Mouse (Mus musculus) heart, adult 2 months (tissue): ENCODE measurements at regions not wholly inside any gene's neighbourhood (a gene's known extent, or its start where the extent isn't known, plus 50 kb on each side); places are given as distances from the start of the nearest gene placed in this dataset.

Source experiments
- DNase-seq, 2 experiments: peaks; one replicate each; pipeline ENCODE4 v3.0.0; 2021
- H3K27ac ChIP-seq: fragments of 200-600 bp; 2 replicates; pipeline ENCODE4 v1.8.1; 2022
- H3K27me3 ChIP-seq: fragments of 200-500 bp; 2 replicates; pipeline ENCODE4 v1.6.1; 2012; ENCODE audit warnings: mild to moderate bottlenecking, low read length, inconsistent platforms, mixed read lengths; ENCODE audit not compliant: control insufficient read depth, insufficient read depth
- H3K36me3 ChIP-seq: fragments of 200-500 bp; 2 replicates; pipeline ENCODE4 v1.6.1; 2012; ENCODE audit warnings: low read length, inconsistent platforms; ENCODE audit not compliant: control insufficient read depth, insufficient read depth
- H3K4me1 ChIP-seq: fragments of 200-500 bp; 2 replicates; pipeline ENCODE4 v1.6.1; 2011; ENCODE audit warnings: low read length; ENCODE audit not compliant: control insufficient read depth, insufficient read depth
- H3K4me3 ChIP-seq: fragments of 200-600 bp; 2 replicates; pipeline ENCODE4 v1.8.1; 2022
- H3K79me2 ChIP-seq: fragments of 200-500 bp; replicated peaks from 2 replicates; pipeline ENCODE4 v1.6.1; 2012; ENCODE audit warnings: mild to moderate bottlenecking, inconsistent platforms, low read length, moderate library complexity, mixed read lengths; ENCODE audit not compliant: control insufficient read depth, insufficient read depth
- H3K9ac ChIP-seq: fragments of 200-500 bp; 2 replicates; pipeline ENCODE4 v1.6.1; 2012; ENCODE audit warnings: low read depth, mild to moderate bottlenecking, control low read depth, inconsistent platforms, low read length, mixed read lengths
- CTCF ChIP-seq: fragments of 200-600 bp; IDR thresholded peaks from 2 replicates; pipeline ENCODE4 v1.8.1; 2022; ENCODE audit warnings: antibody characterized with exemption, mild to moderate bottlenecking, moderate library complexity
- EP300 ChIP-seq: fragments of 200-500 bp; IDR thresholded peaks from 2 replicates; pipeline ENCODE4 v1.6.1; 2011; ENCODE audit warnings: low read depth, low read length, control low read depth; ENCODE audit not compliant: insufficient read depth
- POLR2A ChIP-seq: fragments of 200-500 bp; IDR thresholded peaks from 2 replicates; pipeline ENCODE4 v1.6.1; 2011; ENCODE audit warnings: mild to moderate bottlenecking, low read depth, low read length, control low read depth; ENCODE audit not compliant: insufficient read depth
- WGBS: fragments of 180-500 bp; shearing (Covaris S2); methylation state at CpG from one replicate; pipeline ENCODE4 v1.1.7; 2018; 5-methylcytosine and 5-hydroxymethylcytosine counted together
- intact Hi-C: fragments of 180-260 bp; cut with DNase I; formaldehyde crosslinking; loops from one replicate; pipeline ENCODE4 v1.15.1; 2025

- TF ChIP-seq POLR2A, result no peak
- no peak for TF ChIP-seq CTCF
- 86% methylated on average over 8 of the region's 8 CpGs for WGBS
Observed at GRCm38 (mm10) chr16:52601068-52601829, 147.4 kb upstream of the Alcam start.

DNA sequence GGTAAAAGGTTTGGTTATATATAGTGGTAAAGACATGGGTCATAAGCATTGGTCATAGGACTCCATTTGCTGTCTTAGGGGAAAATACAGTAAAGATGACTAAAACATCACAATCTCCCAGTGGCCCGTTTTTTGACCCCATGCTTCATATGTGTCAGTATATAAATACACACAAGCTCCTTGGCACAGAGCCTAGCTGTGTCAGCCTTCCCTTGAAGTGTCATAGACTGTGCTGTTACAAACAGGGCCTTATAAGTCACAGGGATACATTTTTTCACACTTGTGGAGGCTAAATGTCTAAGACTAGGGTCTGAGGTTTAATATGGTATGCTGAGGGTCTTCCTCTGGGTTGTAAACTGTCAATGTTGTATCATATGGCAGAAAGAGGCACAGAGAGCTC is 144.4 kb upstream of the Alcam start:
- H3K27me3 ChIP-seq, result no peaks in the 10 kb centered on the region
- H3K79me2 ChIP-seq, result no peaks in the 10 kb centered on the region
- DNase-seq, result no peak
- H3K4me1 ChIP-seq, result no peaks in the 10 kb centered on the region
- intact Hi-C loops, result no loop called here
- no peaks in the 10 kb centered on the region for H3K36me3 ChIP-seq
- H3K27ac ChIP-seq, result no peak overlapping the region
- WGBS, result 26% methylated on average over 1 of the region's 1 CpGs
- TF ChIP-seq EP300 (no peak), POLR2A (no peak), CTCF (no peak)
- H3K9ac ChIP-seq, result no peak overlapping the region
- no peak overlapping the region for H3K4me3 ChIP-seq

More at GRCm38 (mm10) chr16:52601068-52601829, 147.4 kb upstream of the Alcam start:
- no peaks in the 10 kb centered on the region for H3K27me3 ChIP-seq
- H3K9ac ChIP-seq, result no peak overlapping the region
- no peak overlapping the region for H3K27ac ChIP-seq
- DNase-seq, result no peak
- H3K36me3 ChIP-seq, result no peaks in the 10 kb centered on the region
- intact Hi-C loops, result no loop called here
- no peaks in the 10 kb centered on the region for H3K4me1 ChIP-seq
- H3K79me2 ChIP-seq, result no peaks in the 10 kb centered on the region
- no peak overlapping the region for H3K4me3 ChIP-seq

GRCm38 (mm10) chr16:52597181-52597580 is 143.3 kb upstream of the Alcam start:
- TF ChIP-seq CTCF (no peak), POLR2A (no peak), EP300 (no peak)
- no peaks in the 10 kb centered on the region for H3K79me2 ChIP-seq
- no peaks in the 10 kb centered on the region for H3K36me3 ChIP-seq
- intact Hi-C loops, result no loop called here
- WGBS, result 73% methylated on average over 7 of the region's 7 CpGs
- H3K9ac ChIP-seq, result no peak overlapping the region
- H3K27me3 ChIP-seq, result no peaks in the 10 kb centered on the region
- no peak overlapping the region for H3K27ac ChIP-seq
- H3K4me3 ChIP-seq, result no peak overlapping the region
- no peaks in the 10 kb centered on the region for H3K4me1 ChIP-seq
- no peak for DNase-seq

DNA sequence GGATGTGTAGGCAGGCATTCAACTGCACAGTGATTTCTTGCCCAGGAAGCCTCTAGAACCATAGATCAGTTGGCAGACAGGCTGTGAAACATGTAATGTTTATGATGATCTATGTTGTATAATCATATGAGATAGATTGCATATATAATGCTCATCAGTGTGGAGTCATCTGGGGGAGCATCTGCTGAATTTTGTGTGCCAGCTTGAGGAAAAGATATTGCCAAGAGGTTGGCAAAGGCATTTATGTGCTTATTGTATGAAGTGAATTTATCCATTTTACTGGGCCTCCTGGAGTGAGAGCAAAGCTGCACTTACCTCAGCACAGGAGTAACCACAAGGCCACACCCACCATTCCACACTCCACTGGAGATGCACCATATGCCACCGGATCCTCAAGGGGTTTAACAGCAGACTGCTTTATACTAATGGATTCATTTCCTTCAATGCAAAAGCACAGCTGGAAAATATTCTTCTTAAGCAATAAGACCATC is 134.5 kb upstream of the Alcam start:
- H3K79me2 ChIP-seq, result no peaks in the 10 kb centered on the region
- intact Hi-C loops, result loop anchor here (5.0 kb wide), 1 partner anchor 106 kb away; no protein-coding TSS in a partner anchor
- 74% methylated on average over 1 of the region's 1 CpGs for WGBS

DNA sequence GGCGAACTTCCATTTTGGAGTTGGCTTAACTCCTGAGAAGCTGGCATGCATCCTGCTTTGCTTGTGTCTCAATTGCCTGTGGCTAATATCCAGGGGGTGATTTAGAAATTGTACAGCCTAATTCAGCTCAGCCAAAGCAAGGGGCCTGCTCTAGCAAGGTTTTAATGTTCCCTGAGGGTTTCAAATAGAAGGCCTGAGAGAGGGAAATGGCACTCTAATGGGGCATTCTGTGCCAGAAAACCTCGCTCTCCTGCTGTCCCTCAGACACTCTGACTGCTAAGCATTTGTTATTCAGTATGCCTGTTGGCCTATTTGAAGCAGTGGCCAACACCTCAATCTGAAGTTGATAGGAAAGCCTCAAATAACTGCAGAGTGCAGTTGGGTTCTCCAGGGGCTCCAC is 115.2 kb upstream of the Alcam start:
- H3K4me1 ChIP-seq, result no peaks in the 10 kb centered on the region
- TF ChIP-seq POLR2A (no peak), CTCF (no peak), EP300 (no peak)
- H3K4me3 ChIP-seq, result no peak overlapping the region
- no peaks in the 10 kb centered on the region for H3K79me2 ChIP-seq
- no peak overlapping the region for H3K27ac ChIP-seq
- H3K36me3 ChIP-seq, result no peaks in the 10 kb centered on the region
- intact Hi-C loops, result no loop called here
- WGBS, result 53% methylated on average over 2 of the region's 2 CpGs
- DNase-seq, result no peak
- H3K9ac ChIP-seq, result no peak overlapping the region
- H3K27me3 ChIP-seq, result no peaks in the 10 kb centered on the region

More for the DNA sequence above, 134.5 kb upstream of the Alcam start:
- DNase-seq, result no peak
- Histone ChIP-seq H3K27me3 (no peaks in the 10 kb centered on the region), H3K4me3 (no peak overlapping the region), H3K9ac (no peak overlapping the region), H3K27ac (no peak overlapping the region), H3K4me1 (no peaks in the 10 kb centered on the region), H3K36me3 (no peaks in the 10 kb centered on the region)
- TF ChIP-seq CTCF (no peak), EP300 (no peak)

DNA sequence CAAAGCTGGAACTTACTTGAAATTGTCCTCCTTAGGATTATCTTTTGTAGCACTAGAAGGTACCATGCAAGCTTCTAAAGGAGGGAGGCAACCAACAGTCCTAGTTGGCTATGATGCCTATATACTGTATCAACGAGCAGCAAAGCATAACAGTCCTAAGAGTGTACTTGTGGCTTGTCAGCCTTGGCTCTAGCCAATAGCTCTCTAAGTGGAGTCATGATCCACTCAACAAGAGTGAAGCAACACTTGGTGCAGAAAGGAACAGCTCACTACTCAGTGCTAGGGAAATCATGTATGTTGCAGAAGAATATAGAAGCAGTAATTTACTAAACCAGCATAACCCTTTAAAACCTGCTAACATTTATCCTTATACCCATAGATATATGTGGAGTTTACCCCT is 82.4 kb upstream of the Alcam start:
- 61% methylated on average over 1 of the region's 1 CpGs for WGBS
- intact Hi-C loops, result no loop called here
- Histone ChIP-seq H3K27me3 (no peaks in the 10 kb centered on the region), H3K4me3 (no peak overlapping the region), H3K36me3 (no peaks in the 10 kb centered on the region), H3K79me2 (no peaks in the 10 kb centered on the region), H3K9ac (no peak overlapping the region), H3K4me1 (no peaks in the 10 kb centered on the region), H3K27ac (no peak overlapping the region)
- DNase-seq, result no peak
- TF ChIP-seq CTCF (no peak), EP300 (no peak), POLR2A (no peak)
